Mouse (Mus musculus) adrenal gland, adult (tissue): Measurements from ENCODE around the gene Stxbp3.
A peak's percentile ranks its signal among the peaks of the same experiment; 100 is the strongest.
"Not testable (repeated sequence)": the region's sequence is repeated elsewhere in the genome, so short reads cannot be mapped to it uniquely, and the experiment has no call there.

Source experiments
- DNase-seq, 2 experiments: peaks; one replicate each; pipeline ENCODE4 v3.0.0; 2022 to 2023; ENCODE audit warnings: low spot score in 1 of 2; ENCODE audit not compliant: inconsistent age in 2 of 2

Stxbp3 gene

DNA sequence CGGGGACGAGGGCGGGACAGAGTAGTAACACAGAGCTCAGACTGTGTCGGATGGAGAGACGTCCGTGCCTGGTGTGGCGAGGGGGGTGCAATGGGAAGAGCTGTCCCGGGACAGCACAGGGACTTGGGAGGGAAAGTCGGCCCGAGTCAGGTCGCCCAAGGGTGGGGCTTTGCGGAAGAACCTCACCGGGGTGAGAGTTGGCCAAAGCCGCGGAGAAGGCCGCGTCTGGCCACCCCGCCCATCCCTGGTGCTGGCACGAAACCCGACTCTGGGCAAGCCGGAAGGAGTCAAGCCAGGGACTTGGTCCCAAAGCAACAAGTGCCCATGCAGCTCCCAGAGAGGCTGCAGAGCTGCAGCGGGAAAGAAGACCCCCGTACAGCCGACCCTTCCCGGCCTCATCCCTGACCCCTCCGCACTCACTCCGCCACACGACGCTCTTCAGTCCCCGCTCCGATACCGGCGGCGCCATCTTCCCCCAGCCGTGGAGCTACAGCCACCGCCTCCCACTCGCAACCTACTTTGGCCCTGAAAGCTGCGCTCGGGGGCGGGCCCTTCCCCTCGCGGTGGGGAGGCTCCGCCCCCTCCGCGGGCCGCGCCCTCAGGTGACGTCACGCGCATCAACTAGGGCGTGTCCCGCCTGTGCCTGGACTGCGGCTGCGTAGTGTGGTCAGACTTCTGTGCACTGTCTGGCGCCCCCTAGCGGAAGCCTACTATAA, at the start of gene Stxbp3:
Gene Stxbp3, minus strand, starts transcription at position 527 of the 716 bp plus-strand sequence.
- peak; percentile 99 to 100 for DNase-seq

DNA sequence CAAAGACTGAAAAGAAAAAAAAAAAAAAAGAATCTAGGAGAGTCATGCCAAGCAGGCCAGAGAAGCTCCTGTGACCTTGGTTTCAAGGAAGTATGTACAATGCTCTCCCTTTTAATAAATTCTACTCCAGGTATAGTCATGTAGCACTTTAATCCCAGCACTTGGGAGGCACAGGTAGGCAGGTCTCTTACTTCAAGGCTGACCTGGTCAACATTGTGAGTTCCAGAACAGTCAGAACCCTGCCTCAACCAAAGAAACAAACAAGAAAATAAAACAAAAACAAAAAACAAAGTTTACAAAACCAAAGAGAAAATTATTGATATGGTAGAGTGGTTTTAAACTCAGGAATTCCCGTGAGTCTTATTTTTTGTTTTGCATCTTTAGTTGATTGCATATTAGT, 49.6 kb upstream of the Stxbp3 start, which contains the start of gene Fndc7:
Gene Fndc7, minus strand, starts transcription at position 101 of the 400 bp plus-strand sequence.
- no peak for DNase-seq

DNA sequence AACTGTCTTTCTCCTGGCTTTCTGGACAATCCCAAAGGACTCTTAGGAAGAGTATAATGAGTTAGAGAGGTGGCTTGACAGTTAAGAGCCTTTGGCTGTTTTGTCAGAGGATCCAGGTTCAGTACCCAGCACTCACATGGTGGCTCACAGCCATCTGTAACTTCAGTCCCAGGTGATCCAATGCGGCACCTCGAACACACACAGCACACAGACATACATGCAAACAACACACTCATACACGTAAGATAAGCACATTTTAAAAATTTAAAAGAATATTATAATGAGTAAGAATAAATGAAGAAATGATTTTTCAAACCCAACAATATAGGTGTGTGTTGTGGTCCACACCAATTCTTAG, 47.3 kb upstream of the Stxbp3 start:
- no peak for DNase-seq

DNA sequence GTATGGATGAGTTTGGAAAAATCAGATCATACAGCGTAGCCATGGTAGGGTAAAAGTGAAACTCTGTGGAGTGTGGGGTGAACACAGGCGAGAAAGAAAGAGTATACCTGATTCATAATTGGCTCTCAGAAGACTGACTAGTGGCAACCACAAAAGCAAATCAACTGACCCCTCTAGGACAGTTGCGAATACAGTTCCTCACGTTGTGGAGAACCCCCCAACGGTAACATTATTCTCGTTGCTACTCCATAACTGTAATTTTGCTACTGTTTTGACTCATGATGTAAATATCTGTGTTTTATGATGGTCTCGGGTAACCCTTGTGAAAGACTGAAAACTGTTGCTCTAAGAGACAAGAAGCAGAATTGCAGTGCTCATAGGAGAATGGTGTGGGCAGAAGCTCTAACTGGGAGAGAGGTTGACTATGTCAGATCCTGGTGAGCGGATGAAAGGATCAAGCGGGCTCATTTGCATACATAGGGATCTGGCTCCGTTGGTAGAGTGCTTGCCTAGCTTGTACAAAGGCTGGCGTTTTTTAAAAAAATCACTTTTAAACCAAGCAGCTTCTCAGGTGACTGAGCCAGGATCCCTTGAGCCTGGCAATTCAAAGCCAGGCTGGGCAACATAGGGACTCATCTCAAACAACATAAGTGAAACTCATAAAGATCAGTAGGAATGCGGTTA, 46.8 kb upstream of the Stxbp3 start:
- no peak for DNase-seq

DNA sequence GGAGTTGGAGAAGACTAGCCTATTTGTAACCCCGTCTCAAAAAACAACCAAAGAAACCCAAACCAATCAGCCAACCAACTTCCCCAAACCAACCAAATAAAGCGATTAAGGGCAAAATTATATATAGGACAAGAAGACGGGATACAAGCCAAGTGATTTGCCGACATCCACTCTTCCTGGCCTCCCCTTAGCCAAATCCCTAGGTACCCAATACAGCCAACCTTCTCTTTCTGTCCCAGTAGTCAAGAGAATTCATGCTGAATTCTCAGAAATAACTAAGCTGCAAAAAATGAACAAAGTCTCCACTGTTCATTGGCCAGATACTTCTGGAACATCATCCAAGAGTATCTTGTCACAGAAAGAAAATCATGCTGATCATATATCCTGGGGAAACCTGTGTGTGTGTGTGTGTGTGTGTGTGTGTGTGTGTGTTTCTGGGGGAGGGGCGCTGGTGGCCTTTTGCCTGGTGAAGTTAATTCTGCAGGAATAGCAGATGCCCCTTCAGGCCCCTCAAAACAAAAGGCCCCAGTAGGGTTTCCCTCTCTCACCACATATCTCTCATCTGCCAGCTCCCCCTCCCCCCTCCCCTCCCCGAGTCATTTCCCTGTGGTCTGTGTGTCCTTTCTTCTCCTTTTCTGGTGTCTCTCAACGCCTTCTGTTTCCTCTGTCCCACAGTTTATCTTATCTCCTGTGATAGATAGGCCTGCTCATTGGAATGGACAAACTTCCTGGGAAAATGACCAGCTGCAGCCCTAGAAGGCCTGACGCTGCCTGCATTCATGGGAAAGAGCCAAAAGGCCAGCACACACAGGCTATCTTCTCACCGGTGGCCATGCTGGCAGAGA, 45.6 kb upstream of the Stxbp3 start:
- peak in 1 of 2 experiments; percentile 44 for DNase-seq

DNA sequence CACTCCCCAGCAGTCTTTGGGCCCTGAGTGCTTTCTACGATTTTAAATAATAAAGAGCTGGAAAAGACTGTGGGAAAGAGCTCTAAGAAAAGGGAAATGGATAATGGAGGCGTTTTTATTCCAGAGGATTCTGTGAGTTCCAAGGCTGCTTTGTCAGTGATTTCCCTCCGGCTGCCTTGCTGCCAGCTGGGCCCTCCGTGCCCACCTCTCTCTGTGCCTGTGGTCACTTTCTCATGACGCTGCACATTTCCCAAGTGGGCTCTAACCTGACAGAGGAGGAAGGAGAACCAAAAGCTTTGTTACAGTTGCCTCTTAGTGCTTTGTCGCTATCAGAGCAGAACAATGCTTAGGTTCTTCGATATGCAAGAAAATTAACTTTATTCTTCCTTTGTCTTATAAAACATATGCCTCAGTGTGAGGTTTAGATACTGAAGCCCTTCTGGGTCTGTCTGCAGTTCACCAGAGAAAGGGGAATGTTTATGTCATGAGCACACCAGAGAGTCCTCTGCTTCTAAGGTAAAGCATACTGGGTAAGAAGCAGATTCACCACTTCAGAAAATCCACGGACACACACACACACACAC, 44.5 kb upstream of the Stxbp3 start:
- DNase-seq: no peak

DNA sequence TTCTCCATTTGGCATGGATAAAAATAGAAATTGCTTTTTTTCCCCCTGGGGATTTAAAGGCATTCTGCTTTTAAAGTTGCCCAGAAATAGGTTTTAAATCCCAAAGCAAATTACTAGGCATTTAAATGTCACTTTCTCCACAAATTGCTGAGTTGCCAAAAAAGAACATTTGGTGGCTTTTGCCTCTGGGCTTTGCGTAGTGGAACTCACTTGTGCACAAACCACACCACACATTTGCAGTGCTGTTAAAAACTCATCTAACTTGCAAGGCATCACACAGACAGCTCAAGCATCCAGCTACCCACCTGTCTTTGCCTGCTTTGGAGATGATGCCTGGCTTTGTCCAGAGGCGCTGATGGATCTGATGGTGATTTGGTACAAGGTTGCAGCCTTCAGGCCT, 42.7 kb upstream of the Stxbp3 start:
- peak in 1 of 2 experiments; percentile 24 for DNase-seq

DNA sequence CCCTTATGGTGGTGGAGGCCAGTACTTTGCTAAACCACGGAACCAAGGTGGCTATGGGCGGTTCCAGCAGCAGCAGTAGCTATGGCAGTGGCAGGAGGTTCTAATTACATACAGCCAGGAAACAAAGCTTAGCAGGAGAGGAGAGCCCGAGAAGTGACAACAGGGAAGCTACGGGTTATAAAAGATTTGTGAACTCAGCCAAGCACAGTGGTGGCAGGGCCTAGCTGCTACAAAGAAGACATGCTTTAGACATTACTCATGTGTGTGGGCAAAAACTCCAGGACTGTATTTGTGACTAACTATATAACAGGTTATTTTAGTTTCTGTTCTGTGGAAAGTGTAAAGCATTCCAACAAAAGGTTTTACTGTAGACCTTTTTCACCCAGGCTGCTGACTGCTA, 41.5 kb upstream of the Stxbp3 start:
- not testable (repeated sequence) for DNase-seq

DNA sequence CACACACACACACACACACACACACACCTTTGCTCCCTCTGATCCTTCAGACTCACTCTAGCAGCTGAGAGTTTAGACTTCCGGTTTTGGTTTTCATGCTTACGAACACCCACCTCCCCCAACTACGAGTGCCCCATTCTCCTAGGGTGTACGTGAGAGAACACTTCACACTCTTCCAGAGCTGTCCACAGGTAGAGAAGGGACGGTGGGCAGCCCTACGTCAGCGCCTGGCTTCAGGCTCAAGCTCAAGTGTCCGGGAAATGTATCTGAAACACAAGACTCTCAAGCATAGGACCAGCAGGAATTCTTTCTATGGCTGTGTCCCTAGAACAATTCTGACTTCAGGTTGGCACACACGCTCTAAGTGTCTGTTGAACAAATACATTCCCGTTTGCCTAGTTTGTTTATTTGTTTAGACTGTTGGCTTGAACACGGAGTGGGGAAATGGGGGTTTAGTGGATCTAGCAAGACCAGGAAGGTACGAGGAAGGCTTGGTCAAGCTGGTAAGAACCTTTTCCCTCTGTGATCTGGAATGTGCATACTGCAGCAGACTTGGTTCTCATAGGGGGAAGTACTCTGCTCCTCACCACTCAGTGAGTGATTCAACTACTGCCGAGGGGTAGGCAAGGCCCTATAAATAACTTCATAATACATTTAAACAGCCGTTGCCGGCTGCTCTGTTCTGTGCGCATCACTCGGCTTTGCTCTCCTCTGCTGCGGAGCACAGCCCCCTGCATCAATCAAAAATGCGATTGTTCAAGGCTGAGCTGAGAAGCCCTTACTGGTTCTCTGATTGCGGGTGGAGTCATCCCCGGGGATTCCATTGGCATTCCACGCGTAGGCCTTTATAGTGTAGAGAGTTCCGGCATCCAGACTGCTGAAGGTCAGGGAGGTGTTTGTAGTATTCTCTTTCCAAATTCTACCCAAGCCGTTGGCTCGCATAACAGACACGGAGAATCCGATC, 40.5 kb upstream of the Stxbp3 start:
- DNase-seq: peak; percentile 65 to 83

DNA sequence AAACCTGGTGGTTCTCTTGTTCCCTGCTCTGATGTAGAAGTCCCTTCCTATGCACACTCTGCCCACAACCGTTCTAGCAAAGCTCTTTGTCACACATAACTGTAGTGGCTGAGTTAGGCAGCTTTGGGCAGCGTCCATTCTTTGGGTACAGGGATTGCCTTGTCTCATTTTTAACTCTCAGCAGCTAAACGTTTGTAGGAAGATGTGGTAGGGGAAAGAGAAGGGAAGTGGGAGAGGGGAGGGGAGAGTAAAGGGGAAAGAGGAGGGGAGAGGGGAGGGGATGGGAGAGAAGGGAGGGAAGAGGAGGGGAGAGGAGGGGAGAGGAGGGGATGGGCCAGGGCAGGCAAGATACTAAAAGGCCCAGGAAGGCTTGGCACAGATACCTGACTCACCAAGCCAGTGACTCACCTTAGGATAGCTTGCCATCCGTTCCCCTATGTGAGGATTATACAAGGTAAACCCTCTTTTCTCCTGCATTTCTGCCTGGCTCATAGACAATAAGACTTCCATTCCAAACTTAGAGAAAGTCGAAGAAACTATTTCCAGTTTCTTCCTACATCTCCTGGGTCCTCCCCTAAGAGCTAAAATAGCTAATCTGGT, 39.6 kb upstream of the Stxbp3 start:
- peak in 1 of 2 experiments; percentile 26 for DNase-seq

DNA sequence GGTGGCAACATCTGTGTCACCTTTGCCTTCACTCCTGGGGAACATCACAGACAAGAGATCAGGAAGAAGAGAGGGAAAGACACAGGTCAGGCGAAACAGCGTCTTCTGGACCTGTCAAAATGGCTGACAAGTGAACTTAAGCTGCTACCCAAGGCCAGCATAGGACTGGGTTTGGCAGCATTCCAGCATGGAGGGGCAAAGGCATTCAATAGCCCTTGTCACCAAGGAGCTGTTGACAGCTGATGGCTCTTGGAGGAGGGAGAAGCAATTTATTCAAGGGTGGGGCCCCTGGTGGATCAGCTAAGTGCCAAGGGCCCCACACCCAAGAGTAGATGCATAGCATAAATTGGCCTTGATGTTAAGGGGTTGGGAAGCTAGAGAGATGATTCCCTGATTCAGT, 38.8 kb upstream of the Stxbp3 start:
- peak in 1 of 2 experiments; percentile 38 for DNase-seq

DNA sequence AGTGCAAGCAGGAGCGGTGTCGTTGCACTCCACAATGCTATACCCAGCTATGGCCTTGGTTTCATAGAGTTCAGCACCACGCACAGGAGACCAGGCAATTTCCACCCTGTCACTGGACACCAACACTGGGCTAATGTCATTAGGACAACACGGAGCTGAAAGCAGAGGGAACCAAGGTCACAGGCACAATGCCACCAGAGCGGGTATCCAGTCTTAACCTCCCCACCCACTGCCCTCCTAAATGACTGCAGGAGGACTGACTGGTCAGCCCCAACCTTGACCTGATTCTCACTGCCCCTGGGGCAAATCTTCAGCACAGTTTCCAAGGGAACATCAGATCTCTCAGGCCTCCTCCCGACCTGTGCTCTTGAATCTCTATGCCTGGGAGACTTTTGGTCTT, 30.3 kb upstream of the Stxbp3 start:
- peak; percentile 79 to 87 for DNase-seq

DNA sequence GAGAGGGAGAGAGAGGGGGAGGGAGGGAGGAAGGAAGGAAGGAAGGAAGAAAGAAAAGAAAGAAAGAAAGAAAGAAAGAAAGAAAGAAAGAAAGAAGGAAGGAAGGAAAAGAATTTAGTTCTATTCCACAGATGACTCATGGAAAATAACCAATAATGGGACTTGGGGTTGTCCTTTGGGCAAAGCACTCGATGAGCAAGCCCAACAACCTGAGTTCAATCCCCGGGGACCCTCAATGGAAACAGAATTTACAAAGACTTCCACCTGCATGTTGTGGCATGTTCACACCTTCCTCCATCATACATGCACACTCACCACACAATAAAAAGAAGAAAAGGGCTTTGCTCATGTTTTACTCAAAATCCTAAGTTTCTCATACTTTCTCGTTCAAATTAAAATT, 27.1 kb upstream of the Stxbp3 start:
- no peak for DNase-seq

DNA sequence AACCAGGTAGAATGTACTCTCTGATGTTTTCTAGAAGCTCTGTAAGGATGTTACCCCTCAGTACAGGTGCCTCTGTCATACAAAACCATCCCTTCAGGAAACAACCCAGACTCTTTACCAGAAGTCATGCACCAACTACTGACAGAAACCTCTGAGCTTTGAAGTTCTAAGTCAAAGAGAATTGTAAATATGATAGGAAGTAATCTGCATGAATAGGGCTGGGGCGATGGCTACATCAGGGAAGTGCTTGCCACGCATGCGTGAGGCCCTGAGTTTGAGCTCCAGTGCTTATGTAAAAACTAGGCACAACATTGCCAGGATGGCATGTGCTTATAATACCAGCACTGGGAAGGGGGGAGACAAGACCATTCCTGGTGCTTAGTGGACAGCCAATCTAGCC, 25.4 kb upstream of the Stxbp3 start:
- no peak for DNase-seq

DNA sequence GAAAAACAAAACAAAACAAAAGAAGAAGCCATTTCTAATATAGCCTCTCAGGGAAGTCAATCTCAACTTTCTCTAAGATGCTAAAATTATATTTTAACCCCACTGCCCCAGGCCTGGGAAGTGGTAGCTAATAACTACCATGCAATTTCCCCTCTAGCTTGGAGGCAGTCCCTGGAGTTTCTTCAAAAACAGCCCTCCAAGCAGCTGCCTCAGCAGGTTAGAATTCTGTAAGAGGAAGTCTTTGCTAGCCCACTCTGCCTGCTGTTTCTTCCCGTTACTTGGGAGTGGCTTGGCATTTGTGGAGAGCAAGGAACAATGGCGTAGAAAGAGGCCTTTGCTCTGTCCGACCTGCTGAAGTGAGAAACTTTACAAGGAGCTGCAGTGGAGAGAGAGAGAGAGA, 24.8 kb upstream of the Stxbp3 start:
- DNase-seq: no peak

DNA sequence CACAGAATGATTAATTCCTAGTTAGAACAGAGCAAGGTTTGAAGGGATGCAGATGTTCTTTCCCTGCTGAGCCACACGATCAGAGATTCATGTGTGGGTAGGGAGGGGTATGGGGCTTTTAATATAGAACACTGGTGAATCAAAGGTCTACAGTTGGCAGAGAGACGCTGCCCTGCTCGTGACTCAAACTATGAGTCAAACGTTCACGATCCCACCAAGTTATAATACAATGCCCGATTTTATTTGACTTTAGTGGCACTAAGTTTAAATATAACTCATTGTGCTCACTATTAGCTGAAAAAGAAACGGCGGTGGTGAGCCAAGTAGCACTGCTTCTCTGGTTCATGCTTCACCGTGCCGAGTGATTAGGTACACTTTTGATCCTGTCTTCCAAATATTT, 22.8 kb upstream of the Stxbp3 start:
- peak in 1 of 2 experiments; percentile 62 for DNase-seq

DNA sequence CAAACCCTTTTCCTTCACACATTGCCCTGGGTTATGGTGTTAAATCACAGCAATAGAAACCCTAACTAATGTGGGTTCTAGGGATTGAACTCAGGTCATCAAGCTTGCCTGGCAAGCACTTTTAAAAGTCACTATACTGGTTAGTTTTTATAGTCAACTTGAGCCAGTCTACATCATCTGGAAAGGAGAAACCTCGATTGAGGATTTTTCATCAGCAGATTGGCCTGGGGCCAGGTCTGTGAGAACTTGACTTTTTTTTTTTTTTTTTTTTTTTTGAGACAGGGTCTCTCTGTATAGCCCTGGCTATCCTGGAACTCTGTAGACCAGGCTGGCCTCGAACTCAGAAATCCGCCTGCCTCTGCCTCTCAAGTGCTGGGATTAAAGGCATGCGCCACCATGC, 22.0 kb upstream of the Stxbp3 start:
- not testable (repeated sequence) for DNase-seq

DNA sequence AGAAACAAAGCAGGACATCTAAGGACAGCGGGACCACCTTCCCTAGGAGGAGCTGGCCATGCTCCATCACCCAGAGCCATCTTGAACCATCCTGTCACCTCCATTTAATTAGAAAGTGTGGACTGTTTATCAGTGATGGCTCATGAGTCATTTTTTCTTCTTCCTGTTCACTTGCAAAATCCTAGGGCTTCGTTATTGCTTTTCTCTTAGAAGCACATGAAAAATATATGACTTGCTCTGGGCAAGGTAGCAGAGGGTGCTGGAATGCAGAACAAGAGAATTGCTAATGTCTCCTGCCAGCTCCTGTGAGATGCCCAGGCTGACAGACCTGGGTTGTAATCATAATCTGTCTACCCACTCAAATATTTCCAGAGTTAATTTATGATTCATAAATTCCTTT, 20.5 kb upstream of the Stxbp3 start:
- DNase-seq: no peak

DNA sequence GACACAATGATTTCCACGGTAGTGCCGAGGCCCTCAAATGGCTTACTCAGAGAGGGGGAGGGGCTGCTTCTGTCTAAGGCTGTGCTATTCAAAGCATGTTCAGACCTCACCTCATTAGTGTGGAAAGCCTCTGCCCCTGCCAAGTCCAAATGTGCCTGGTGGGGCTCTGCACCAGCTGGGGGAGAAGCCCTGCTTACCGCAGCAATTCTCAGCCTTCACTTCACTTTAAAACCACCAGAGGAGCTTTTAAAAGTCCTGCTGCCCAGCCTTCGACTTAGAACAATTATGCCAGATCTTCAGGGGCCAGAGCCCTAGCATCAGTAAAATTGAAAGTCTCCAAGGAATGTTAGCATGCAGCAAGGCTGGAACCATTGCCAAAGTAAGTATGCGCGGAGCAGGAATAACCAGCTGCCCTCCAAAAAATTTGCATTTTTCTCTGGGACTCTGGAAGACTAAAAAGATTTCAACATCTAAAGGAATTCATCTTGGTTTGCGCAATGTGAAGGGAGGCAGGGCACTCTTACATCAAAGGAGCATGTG, 18.0 kb upstream of the Stxbp3 start:
- peak in 1 of 2 experiments; percentile 83 for DNase-seq

DNA sequence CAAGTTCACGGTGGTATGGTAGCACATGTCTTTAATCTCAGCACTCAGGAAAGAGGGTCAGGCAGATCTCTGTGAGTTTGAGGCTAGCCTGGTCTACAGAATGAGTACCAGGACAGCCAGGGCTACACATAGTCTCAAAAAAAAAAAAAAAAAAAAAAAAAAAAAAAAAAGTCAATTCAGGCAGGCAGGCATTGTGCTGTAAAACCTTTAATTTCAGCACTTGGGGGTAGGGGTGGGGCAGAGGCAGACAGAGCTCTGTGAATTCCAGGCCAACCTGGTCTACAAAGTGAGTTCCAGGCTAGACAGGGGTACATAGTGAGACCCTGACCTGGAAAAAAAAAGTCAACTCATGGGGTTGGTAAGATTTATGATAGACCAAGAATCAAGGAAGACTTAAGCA, 17.4 kb upstream of the Stxbp3 start:
- no peak for DNase-seq
